Mouse (Mus musculus) embryonic fibroblast, embryonic 13.5 days (primary cell): ENCODE data around the gene Hspb6. TPM values are rescaled to one million over a fixed set of nuclear protein-coding genes. Genes with fewer than 3 reads are reported as not detected.

Experiments used
- H3K27ac ChIP-seq: 2 replicates; pipeline ENCODE4 v1.5.1; 2012; ENCODE audit warnings: low read length, control low read depth, inconsistent platforms; ENCODE audit not compliant: insufficient read depth
- H3K4me1 ChIP-seq: 2 replicates; pipeline ENCODE4 v1.6.1; 2011; ENCODE audit warnings: low read length; ENCODE audit not compliant: control insufficient read depth, insufficient read depth
- H3K4me3 ChIP-seq: 2 replicates; pipeline ENCODE4 v1.5.1; 2011; ENCODE audit warnings: mild to moderate bottlenecking, control low read depth, low read length; ENCODE audit not compliant: insufficient read depth
- CTCF ChIP-seq: IDR thresholded peaks from 2 replicates; pipeline ENCODE4 v1.5.1; 2011; ENCODE audit warnings: mild to moderate bottlenecking, control low read depth, low read length, moderate library complexity, borderline replicate concordance; ENCODE audit not compliant: insufficient read depth
- POLR2A ChIP-seq: IDR thresholded peaks from 2 replicates; pipeline ENCODE4 v1.6.1; 2011; ENCODE audit warnings: low read depth, mild to moderate bottlenecking, control low read depth, low read length, moderate library complexity
- polyA plus RNA-seq: library from polyadenylated mRNA; stranded (reverse); fragments of >200 nt; gene quantifications from 2 replicates; pipeline ENCODE4 v1.2.4, GENCODE M21; 2011; ENCODE audit warnings: low read depth; ENCODE audit not compliant: missing spikeins, insufficient read length

Gene Hspb6
- 55.6 and 58.1 TPM in 2 replicates for polyA plus RNA-seq

DNA sequence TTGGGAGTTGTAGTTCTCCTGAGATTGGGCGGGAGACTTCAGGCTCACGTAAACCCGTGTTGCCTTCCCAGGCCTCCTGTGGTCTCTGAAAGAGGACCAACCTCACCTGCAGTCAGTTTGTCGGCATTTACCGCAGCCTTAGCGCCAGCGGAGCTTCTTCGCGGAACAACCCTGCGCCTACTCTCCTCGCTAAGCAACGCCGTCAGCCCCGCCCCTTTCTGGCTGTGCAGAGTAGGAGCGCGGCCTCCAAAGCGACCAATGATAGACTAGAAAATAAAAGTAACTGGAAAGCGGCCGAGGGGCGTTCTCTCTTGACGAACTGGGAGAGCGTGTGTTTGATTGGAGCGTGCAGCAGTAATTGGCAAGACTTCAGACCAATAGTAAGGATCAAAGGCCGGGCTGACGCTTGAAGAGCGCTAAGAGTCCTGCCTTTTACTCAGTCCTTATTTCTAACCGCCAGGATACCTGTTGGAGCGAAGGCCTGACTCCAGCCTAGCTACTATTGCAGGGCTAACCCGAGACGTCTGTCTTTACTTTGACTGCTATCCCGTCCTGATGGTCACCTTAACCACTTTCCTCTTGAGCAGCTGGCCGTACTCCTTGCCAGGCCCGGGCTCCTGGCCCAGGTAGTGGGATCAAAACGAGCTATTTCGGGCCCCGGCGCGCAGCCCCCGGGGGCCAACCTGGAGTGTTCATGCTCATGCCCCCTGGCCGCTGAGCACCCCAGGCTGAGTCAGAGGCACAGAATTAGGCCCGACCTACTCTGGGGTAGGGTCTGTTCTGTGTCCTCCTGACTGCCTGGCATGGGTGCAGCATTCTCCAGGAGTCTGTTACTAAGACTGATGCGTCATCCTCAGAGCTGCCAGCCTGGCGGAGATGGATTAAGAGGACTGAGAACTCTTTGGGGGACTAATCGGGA, at the start of gene Hspb6, which contains the start of gene Proser3:
Gene Hspb6 (plus strand): TSS at position 77 of the 919 bp plus-strand sequence.
Gene Proser3 (minus strand): TSS at position 198 of the 919 bp plus-strand sequence.
- Histone ChIP-seq H3K4me3 (peak within 1 kb of the TSS; percentile 88), H3K27ac (peak within 1 kb of the TSS; percentile 96), H3K4me1 (no peaks in the 10 kb centered on the region)
- TF ChIP-seq CTCF (no peak), POLR2A (peak; percentile 96)

DNA sequence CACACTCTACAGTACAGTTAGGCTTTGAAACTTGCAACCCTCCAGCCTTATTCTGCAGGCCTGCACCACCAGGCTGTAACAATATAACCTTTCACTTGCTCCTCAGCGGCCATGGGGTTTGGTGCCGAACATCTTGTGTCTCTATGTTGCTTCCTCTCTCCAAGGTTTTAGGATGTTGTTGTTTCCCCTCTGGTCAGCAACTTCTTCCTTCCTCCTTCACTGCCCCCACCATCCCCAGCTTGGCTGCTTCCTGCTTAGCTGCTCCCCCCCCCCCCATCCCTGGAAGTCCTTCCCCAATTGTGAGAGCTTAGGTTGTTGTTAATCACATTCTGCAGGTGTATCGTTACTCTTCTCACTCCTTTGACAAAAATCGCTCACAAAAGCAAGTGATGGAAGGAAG, 43.9 kb upstream of the Hspb6 start:
- no peak for TF ChIP-seq CTCF
- TF ChIP-seq POLR2A, result no peak

DNA sequence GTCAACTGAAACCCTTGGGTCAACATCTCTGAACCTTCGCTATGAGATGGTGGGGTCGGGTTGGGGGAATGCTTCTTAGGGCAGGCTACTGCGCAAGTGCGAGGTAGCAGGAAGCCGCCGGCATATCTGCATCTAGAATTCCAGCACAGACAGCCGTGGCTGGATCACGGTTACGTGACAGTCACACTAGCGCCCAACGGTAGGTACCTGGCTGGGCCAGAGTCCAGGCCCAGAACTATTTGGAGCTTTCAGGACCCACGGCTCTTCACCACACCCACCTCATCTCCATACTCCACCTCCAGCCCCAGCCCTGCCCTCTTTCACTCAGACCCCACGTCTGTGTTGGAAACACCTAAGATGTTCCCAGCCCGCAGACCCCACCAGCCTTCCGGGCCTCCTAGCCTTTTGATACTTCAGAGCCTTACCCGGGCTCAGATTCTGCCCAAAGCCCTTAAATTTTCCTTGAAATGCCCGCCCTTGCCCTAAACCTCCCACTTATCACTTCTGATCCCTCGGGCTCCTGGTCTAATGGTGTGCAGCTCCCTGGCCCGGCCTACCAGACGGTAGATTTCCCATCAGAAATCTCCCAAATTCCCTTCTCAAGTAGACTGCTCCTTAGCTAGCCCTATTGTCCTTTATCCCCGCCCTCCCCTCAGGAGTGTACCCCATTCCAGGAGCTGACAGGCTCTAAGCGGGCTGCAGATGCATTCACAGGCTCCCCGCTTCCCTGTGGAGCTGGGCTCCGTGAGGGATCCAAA, 36.8 kb upstream of the Hspb6 start:
- H3K4me3 ChIP-seq, result no peak overlapping the region
- no peak for TF ChIP-seq CTCF
- TF ChIP-seq POLR2A, result no peak

More for the DNA sequence above, 43.9 kb upstream of the Hspb6 start:
- Histone ChIP-seq H3K27ac (no peak overlapping the region), H3K4me3 (no peak overlapping the region), H3K4me1 (no peaks in the 10 kb centered on the region)

DNA sequence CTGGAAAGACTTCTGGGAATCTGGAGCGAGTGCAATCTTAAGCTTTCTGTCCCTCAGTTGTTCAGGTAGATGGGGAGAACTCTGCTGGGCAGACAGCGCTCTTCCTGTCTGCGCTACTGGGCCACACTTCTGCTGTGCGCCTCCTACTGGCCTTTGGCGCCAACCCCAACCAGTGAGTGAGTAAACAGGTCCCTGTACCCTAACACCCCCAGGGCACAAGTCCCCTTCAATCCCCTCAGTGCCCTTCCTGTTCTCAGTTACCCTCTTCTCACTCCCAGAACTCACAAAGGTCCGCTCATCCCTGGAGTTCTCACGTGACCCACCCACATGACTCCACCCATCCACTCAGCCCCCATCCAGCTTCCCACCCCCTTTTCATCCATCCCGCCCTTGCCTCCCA, 33.7 kb upstream of the Hspb6 start:
- TF ChIP-seq POLR2A (no peak), CTCF (no peak)
- Histone ChIP-seq H3K27ac (no peak overlapping the region), H3K4me3 (no peak overlapping the region)

More for the DNA sequence above, 36.8 kb upstream of the Hspb6 start:
- no peaks in the 10 kb centered on the region for H3K4me1 ChIP-seq
- H3K27ac ChIP-seq, result no peak overlapping the region

DNA sequence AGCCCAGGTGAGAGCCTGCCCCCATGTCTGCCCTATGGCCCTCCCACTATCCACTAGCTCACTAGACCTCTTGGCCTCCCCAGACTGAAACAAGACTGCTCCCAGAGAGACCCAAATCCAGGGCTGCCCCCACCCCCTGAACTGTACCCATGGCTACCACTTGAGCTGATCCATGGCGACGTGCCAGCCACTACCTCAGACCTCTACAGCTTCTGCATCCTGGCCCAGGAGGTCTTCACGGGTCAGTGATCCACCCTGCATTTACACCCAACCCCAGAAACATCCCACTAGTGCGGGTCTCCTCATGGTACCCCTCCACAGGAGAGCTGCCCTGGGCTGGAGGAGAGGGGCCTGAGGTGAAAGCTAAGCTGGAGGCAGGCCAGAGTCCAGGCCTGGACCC, 31.6 kb upstream of the Hspb6 start:
- TF ChIP-seq CTCF, result no peak
- no peak for TF ChIP-seq POLR2A

More for the DNA sequence above, 33.7 kb upstream of the Hspb6 start:
- H3K4me1 ChIP-seq, result no peaks in the 10 kb centered on the region

DNA sequence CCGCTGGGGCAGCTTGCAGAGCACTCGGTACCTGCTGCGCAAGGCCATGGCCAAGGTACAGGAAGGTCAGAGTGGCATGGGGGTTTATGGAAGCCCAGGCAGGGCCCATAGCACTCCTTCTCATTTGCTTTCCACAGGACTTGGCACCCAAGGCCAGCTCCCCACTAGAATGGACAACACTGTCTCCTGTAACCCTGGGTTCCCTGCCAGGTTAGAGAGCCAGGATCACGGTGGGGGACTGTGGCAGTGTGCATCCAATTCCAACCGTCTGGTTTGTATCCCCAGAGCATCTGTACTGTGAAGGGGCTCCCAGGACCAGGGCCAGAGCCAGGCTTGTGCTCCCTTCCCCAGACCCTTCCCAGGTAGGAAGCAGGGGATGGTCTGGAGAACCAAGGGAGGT, 31.1 kb upstream of the Hspb6 start:
- H3K4me3 ChIP-seq, result no peak overlapping the region
- TF ChIP-seq CTCF (no peak), POLR2A (no peak)
- peaks cover 6% of the 10 kb centered on the region; the same call in 1 of the 2 replicates for H3K4me1 ChIP-seq
- H3K27ac ChIP-seq, result no peak overlapping the region

More for the DNA sequence above, 31.6 kb upstream of the Hspb6 start:
- Histone ChIP-seq H3K4me3 (no peak overlapping the region), H3K27ac (no peak overlapping the region), H3K4me1 (peaks cover 6% of the 10 kb centered on the region; the same call in 1 of the 2 replicates)

DNA sequence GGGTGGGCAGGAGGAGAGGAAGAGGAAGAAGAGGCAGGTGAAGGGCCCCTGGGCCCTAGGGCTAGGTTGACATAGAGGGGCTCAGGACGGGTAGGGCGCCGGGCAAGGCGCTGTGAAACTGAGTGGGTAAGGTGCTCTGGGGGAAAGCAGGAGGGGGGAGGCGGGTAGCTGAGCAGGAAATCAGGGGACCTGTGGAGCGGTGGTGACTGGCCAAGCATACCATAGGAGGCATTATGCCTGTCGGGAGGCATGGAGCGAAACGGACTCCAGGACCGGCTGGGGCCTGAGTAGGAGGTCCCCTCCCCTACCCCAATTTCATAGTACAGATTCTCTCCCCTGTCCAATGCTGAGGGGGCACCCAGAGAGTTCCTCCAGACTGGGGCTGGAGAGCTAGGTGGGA, 29.1 kb upstream of the Hspb6 start:
- H3K4me1 ChIP-seq, result peaks cover 6% of the 10 kb centered on the region; the same call in 1 of the 2 replicates
- TF ChIP-seq CTCF, result no peak
- no peak for TF ChIP-seq POLR2A
- no peak overlapping the region for H3K27ac ChIP-seq
- no peak overlapping the region for H3K4me3 ChIP-seq

DNA sequence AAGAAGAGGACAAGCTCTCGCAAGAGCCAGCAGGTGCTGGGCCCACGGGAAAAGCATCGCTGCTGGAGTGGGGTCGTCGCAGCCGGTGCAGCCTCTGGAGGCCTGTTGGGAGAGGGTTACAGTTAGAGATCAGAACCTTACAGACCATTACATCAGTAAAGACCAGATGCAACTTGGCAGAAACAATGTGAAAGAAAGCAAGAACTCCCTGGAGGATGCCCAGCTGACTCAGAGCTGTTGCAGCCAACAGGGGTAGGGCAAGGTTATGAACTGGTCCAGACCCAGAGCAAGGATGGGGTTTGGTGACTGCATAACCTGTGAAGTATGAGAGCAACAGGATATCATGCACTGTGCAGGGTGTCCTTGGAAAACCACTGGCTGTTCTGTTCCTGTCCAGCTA, 27.5 kb upstream of the Hspb6 start:
- no peak overlapping the region for H3K4me3 ChIP-seq
- H3K27ac ChIP-seq, result peak overlapping the region; percentile 67
- peaks cover 6% of the 10 kb centered on the region; the same call in 1 of the 2 replicates for H3K4me1 ChIP-seq
- no peak for TF ChIP-seq CTCF
- TF ChIP-seq POLR2A, result no peak; the same call in 1 of the 2 replicates

DNA sequence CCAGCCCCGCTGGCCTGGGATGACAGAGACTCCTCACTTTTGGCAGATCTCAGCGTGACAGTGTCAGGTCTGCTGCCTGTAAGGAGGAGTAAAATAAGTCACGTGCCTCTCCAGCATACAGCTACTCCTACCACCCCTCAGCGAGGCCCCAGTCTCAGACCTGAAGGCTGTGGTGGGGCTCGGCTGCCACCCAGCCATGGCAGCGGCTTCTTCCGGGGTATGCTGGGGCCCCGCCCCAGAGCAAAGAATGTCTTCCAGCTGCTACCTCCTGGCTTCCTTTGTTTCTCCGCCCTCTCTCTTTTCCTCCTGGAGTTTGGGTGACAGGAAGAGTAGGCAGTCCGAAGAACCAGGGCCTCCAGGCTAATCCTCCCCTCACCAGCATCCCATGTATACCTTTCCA, 26.0 kb upstream of the Hspb6 start:
- Histone ChIP-seq H3K4me1 (peaks cover 6% of the 10 kb centered on the region; the same call in 1 of the 2 replicates), H3K4me3 (no peak overlapping the region), H3K27ac (peak overlapping the region; percentile 35; the same call in 1 of the 2 replicates)
- TF ChIP-seq POLR2A (peak; percentile 28; the same call in 1 of the 2 replicates), CTCF (no peak)
